Mouse (Mus musculus) liver (tissue): ENCODE data around the gene Nlrc5.

Experiments used
- DNase-seq: peaks from one replicate; pipeline ENCODE4 v3.0.0-alpha.2; 2020; ENCODE audit warnings: mixed read lengths

Gene Nlrc5

GRCm38 (mm10) chr8:94574159-94574907 lies 140.2 kb downstream of the Nlrc5 start:
- DNase-seq: no peak

GRCm38 (mm10) chr8:94575148-94575547 lies 141.0 kb downstream of the Nlrc5 start:
- DNase-seq: no peak
